Mouse (Mus musculus) CH12.LX (cell line): ENCODE data around the gene Actr5. TPM values are rescaled to one million over a fixed set of nuclear protein-coding genes. Genes with fewer than 3 reads are reported as not detected.

Experiments used
- DNase-seq: peaks from one replicate; pipeline ENCODE4 v3.0.0-alpha.2; 2013; ENCODE audit errors: extremely low read depth
- H3K27ac ChIP-seq: 2 replicates; pipeline ENCODE4 v1.5.1; 2012; ENCODE audit warnings: low read depth, mild to moderate bottlenecking, control low read depth, moderate library complexity; ENCODE audit not compliant: insufficient read depth
- H3K27me3 ChIP-seq: replicated peaks from 2 replicates; pipeline ENCODE3; 2012; ENCODE audit warnings: inconsistent platforms
- H3K36me3 ChIP-seq, 2 experiments: replicated peaks in 1 of 2; 2 replicates each; pipeline versions ENCODE3 to v1.6.1; 2012; ENCODE audit warnings: inconsistent platforms in 1 of 2, low read length in 1 of 2, mild to moderate bottlenecking in 1 of 2, mixed read lengths in 1 of 2, moderate library complexity in 1 of 2; ENCODE audit not compliant: control insufficient read depth in 1 of 2, insufficient read depth in 1 of 2
- H3K4me1 ChIP-seq, 2 experiments: 2 replicates each; pipeline ENCODE4 v1.6.1; 2012; ENCODE audit warnings: inconsistent platforms in 1 of 2, moderate library complexity in 1 of 2; ENCODE audit not compliant: insufficient read depth in 2 of 2, control insufficient read depth in 1 of 2
- H3K4me2 ChIP-seq: 2 replicates; pipeline ENCODE4 v1.6.1; 2012; ENCODE audit warnings: low read depth, mild to moderate bottlenecking, control low read depth; ENCODE audit not compliant: poor library complexity, insufficient read depth, severe bottlenecking
- H3K4me3 ChIP-seq, 3 experiments: fragments of 150-350 bp in 1 of 3; sonication (generic) in 1 of 3; replicated peaks in 1 of 3; 2 replicates each; pipeline versions ENCODE3 to v1.5.1; 2011 to 2012; ENCODE audit warnings: low read depth in 2 of 3, low read length in 2 of 3, mild to moderate bottlenecking in 2 of 3, moderate library complexity in 2 of 3, control low read depth in 1 of 3, improper control_type of control experiment in 1 of 3, inconsistent platforms in 1 of 3, mixed read lengths in 1 of 3; ENCODE audit not compliant: poor library complexity in 1 of 3
- H3K79me2 ChIP-seq: replicated peaks from 2 replicates; pipeline ENCODE4 v1.6.1; 2012; ENCODE audit warnings: mild to moderate bottlenecking, moderate library complexity; ENCODE audit not compliant: control insufficient read depth, poor library complexity, insufficient read depth, severe bottlenecking; ENCODE audit errors: extremely low read depth
- H3K9ac ChIP-seq: 2 replicates; pipeline ENCODE4 v1.6.1; 2012; ENCODE audit warnings: low read depth, mild to moderate bottlenecking, control low read depth, moderate library complexity; ENCODE audit not compliant: insufficient read depth
- H3K9me3 ChIP-seq: replicated peaks from 2 replicates; pipeline ENCODE3; 2012; ENCODE audit warnings: low read length, inconsistent platforms, mixed read lengths
- BHLHE40 ChIP-seq: IDR thresholded peaks from 2 replicates; pipeline ENCODE4 v1.6.1; 2011; ENCODE audit warnings: mild to moderate bottlenecking, low read depth, low read length, improper control_type of control experiment
- CHD1 ChIP-seq: IDR thresholded peaks from 2 replicates; pipeline ENCODE4 v1.6.1; 2012; ENCODE audit warnings: low read depth, low read length, improper control_type of control experiment, inconsistent platforms
- CTCF ChIP-seq, 2 experiments: IDR thresholded peaks in 1 of 2; conservative IDR thresholded peaks in 1 of 2; 2 replicates each; pipeline ENCODE4 v1.5.1; 2011 to 2012; ENCODE audit warnings: low read depth in 2 of 2, low read length in 2 of 2, improper control_type of control experiment in 1 of 2, inconsistent platforms in 1 of 2, mild to moderate bottlenecking in 1 of 2, moderate library complexity in 1 of 2
- EP300 ChIP-seq: IDR thresholded peaks from 2 replicates; pipeline ENCODE4 v1.6.1; 2011; ENCODE audit warnings: low read length, improper control_type of control experiment
- ETS1 ChIP-seq: conservative IDR thresholded peaks from 2 replicates; pipeline ENCODE4 v1.6.1; 2012; ENCODE audit warnings: low read depth, mild to moderate bottlenecking, inconsistent platforms, low read length, improper control_type of control experiment, moderate library complexity
- GABPA ChIP-seq: IDR thresholded peaks from 2 replicates; pipeline ENCODE4 v1.6.1; 2012; ENCODE audit warnings: low read depth, low read length, improper control_type of control experiment, inconsistent platforms; ENCODE audit not compliant: insufficient replicate concordance
- HCFC1 ChIP-seq: IDR thresholded peaks from 2 replicates; pipeline ENCODE4 v1.6.1; 2012; ENCODE audit warnings: low read depth, mild to moderate bottlenecking, inconsistent platforms, low read length, improper control_type of control experiment
- JUND ChIP-seq: conservative IDR thresholded peaks from 2 replicates; pipeline ENCODE4 v1.6.1; 2011; ENCODE audit warnings: low read depth, low read length, improper control_type of control experiment
- KAT2A ChIP-seq: IDR thresholded peaks from 2 replicates; pipeline ENCODE4 v1.6.1; 2012; ENCODE audit warnings: low read length, improper control_type of control experiment, inconsistent platforms; ENCODE audit not compliant: insufficient replicate concordance
- MAX ChIP-seq: IDR thresholded peaks from 2 replicates; pipeline ENCODE4 v1.6.1; 2011; ENCODE audit warnings: low read length, improper control_type of control experiment
- MEF2A ChIP-seq: IDR thresholded peaks from 2 replicates; pipeline ENCODE4 v1.6.1; 2014; ENCODE audit warnings: low read depth, mild to moderate bottlenecking, inconsistent platforms, low read length, improper control_type of control experiment, borderline replicate concordance
- NELFE ChIP-seq: IDR thresholded peaks from 2 replicates; pipeline ENCODE4 v1.6.1; 2011; ENCODE audit warnings: low read depth, low read length, improper control_type of control experiment
- PAX5 ChIP-seq: IDR thresholded peaks from 2 replicates; pipeline ENCODE4 v1.6.1; 2012; ENCODE audit warnings: low read length, inconsistent platforms, mixed read lengths
- POLR2AphosphoS2 ChIP-seq: IDR thresholded peaks from 2 replicates; pipeline ENCODE4 v1.6.1; 2011; ENCODE audit warnings: low read depth, low read length, improper control_type of control experiment
- RAD21 ChIP-seq: IDR thresholded peaks from 2 replicates; pipeline ENCODE4 v1.6.1; 2011; ENCODE audit warnings: low read depth, mild to moderate bottlenecking, low read length, improper control_type of control experiment, moderate library complexity
- SIN3A ChIP-seq: IDR thresholded peaks from 2 replicates; pipeline ENCODE4 v1.6.1; 2012; ENCODE audit warnings: low read length, improper control_type of control experiment, inconsistent platforms
- TBP ChIP-seq: conservative IDR thresholded peaks from 2 replicates; pipeline ENCODE4 v1.6.1; 2011; ENCODE audit warnings: low read depth, low read length, improper control_type of control experiment
- TCF12 ChIP-seq: IDR thresholded peaks from 2 replicates; pipeline ENCODE4 v1.6.1; 2014; ENCODE audit warnings: low read depth, mild to moderate bottlenecking, inconsistent platforms, low read length, improper control_type of control experiment
- USF1 ChIP-seq: IDR thresholded peaks from 2 replicates; pipeline ENCODE4 v1.6.1; 2014; ENCODE audit warnings: low read depth, mild to moderate bottlenecking, inconsistent platforms, low read length, improper control_type of control experiment
- ZC3H11A ChIP-seq: IDR thresholded peaks from 2 replicates; pipeline ENCODE4 v1.6.1; 2012; ENCODE audit warnings: low read depth, mild to moderate bottlenecking, inconsistent platforms, low read length, improper control_type of control experiment
- ZNF384 ChIP-seq: IDR thresholded peaks from 2 replicates; pipeline ENCODE4 v1.6.1; 2012; ENCODE audit warnings: low read depth, low read length, improper control_type of control experiment, inconsistent platforms
- dilution Hi-C: fragments of 300-500 bp; cut with MboI; formaldehyde crosslinking; loops from 2 replicates; pipeline ENCODE4 v1.14.3; 2020; ENCODE audit warnings: low sequenced_read_pairs; ENCODE audit not compliant: extremely low pct_unique_long_range_greater_than_20kb, extremely low pct_ligation_motif_present
- in situ Hi-C: fragments of 300-500 bp; cut with MboI; formaldehyde crosslinking; loops from 3 replicates; pipeline ENCODE4 v1.14.3; 2019; ENCODE audit warnings: low sequenced_read_pairs, low pct_ligation_motif_present, low pct_unique_long_range_greater_than_20kb, mixed read lengths
- polyA plus RNA-seq: library from polyadenylated mRNA; unstranded; fragments of >175 nt; gene quantifications from 2 replicates; pipeline ENCODE4 v1.2.1, GENCODE M21; 2012; ENCODE audit warnings: low read depth; ENCODE audit not compliant: insufficient read length
- total RNA-seq, 2 experiments: library from RNA; depleted of rRNA; stranded (reverse); fragments of 300-350 nt in 1 of 2; fragments of >200 nt in 1 of 2; gene quantifications; 2 replicates each; pipeline ENCODE4 v1.2.3; 2012 to 2014

The Actr5 gene
- total and polyA plus RNA-seq, 3 experiments, result 13.9 to 20.3 (median 19.8) TPM

GRCm38 (mm10) chr2:158595577-158595976 lies 29.1 kb upstream of the Actr5 start:
- H3K36me3 ChIP-seq, result no peaks in the 10 kb centered on the region

DNA sequence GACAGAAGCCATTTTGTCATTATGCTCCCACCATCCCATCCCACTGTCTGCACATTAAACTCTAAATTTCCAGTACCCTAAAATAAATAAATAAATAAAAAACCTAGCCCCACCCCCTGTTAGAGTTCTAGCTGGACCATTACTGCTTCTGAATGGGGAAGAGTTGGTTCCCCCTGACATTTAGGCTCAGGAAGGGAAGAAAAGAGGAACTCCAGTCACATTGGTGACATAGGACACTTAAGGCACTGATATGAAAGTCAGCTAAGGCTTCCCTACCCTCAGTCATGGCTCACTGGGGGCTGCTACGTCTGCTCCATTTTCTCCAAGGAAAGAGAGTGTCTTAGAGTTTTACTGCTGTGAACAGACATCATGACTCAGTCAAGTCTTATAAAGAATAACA lies 27.9 kb upstream of the Actr5 start:
- DNase-seq, result no peak
- in situ Hi-C loops (no loop called here), dilution Hi-C loops (no loop called here)
- TF ChIP-seq TCF12 (no peak), MAX (no peak), CHD1 (no peak), ZNF384 (no peak), KAT2A (no peak), EP300 (no peak), GABPA (no peak), JUND (no peak), USF1 (no peak), BHLHE40 (no peak), CTCF (conservative IDR thresholded peaks at IDR 0.05 in 1 of 2, IDR thresholded peaks at IDR 0.05 in 1 of 2; ENCODE audit: low read depth in 2 of 2, low read length in 2 of 2) (no peak)
- Histone ChIP-seq H3K9ac (no peak overlapping the region), H3K4me3 (no peak overlapping the region), H3K79me2 (no peaks in the 10 kb centered on the region), H3K9me3 (no peaks in the 10 kb centered on the region), H3K27me3 (peaks cover 87% of the 10 kb centered on the region), H3K27ac (no peak overlapping the region), H3K4me1 (no peaks in the 10 kb centered on the region), H3K4me2 (no peak overlapping the region), H3K36me3 (no peaks in the 10 kb centered on the region)

More at GRCm38 (mm10) chr2:158595577-158595976, 29.1 kb upstream of the Actr5 start:
- Histone ChIP-seq H3K4me1 (no peaks in the 10 kb centered on the region), H3K27me3 (peaks cover 88% of the 10 kb centered on the region), H3K79me2 (no peaks in the 10 kb centered on the region), H3K4me3 (no peak overlapping the region), H3K9ac (no peak overlapping the region), H3K27ac (no peak overlapping the region), H3K9me3 (no peaks in the 10 kb centered on the region), H3K4me2 (no peak overlapping the region)
- TF ChIP-seq POLR2AphosphoS2 (no peak), TBP (no peak), SIN3A (no peak), BHLHE40 (no peak), GABPA (no peak), ZC3H11A (no peak), RAD21 (no peak), MEF2A (no peak), ZNF384 (no peak), HCFC1 (no peak), PAX5 (no peak), ETS1 (no peak), NELFE (no peak)
- in situ Hi-C loops, result no loop called here
- dilution Hi-C loops, result no loop called here
- no peak for DNase-seq
